Mouse (Mus musculus) liver, embryonic 16.5 days (tissue): Measurements from ENCODE around the gene Krt84. TPM values are rescaled to one million over a fixed set of nuclear protein-coding genes. Genes with fewer than 3 reads are reported as not detected.
"Not testable (repeated sequence)": the region's sequence is repeated elsewhere in the genome, so short reads cannot be mapped to it uniquely, and the experiment has no call there.

Experiments
- ATAC-seq: fragments of 200-750 bp; cut with Nextera tagmentation; 2 replicates; pipeline ENCODE4 v1.8.0; 2017; ENCODE audit warnings: low read depth, mild to moderate bottlenecking, moderate number of reproducible peaks, moderate library complexity
- H3K27ac ChIP-seq: fragments of 300-500 bp; sonication (generic); 2 replicates; pipeline ENCODE4 v1.5.1; 2014; ENCODE audit warnings: mild to moderate bottlenecking, low read length
- H3K27me3 ChIP-seq: fragments of 300-500 bp; sonication (generic); 2 replicates; pipeline ENCODE4 v1.6.1; 2014; ENCODE audit warnings: low read depth, low read length, mixed read lengths; ENCODE audit not compliant: control insufficient read depth, insufficient read depth
- H3K36me3 ChIP-seq: fragments of 300-500 bp; sonication (generic); 2 replicates; pipeline ENCODE4 v1.6.1; 2014; ENCODE audit warnings: mild to moderate bottlenecking; ENCODE audit not compliant: control insufficient read depth, insufficient read depth
- H3K4me1 ChIP-seq: fragments of 300-500 bp; sonication (generic); 2 replicates; pipeline ENCODE4 v1.6.1; 2014; ENCODE audit warnings: low read depth, low read length, mixed read lengths; ENCODE audit not compliant: control insufficient read depth
- H3K4me2 ChIP-seq: fragments of 300-500 bp; sonication (generic); 2 replicates; pipeline ENCODE4 v1.6.1; 2014; ENCODE audit warnings: low read depth, low read length, mixed read lengths
- H3K4me3 ChIP-seq: fragments of 300-500 bp; sonication (generic); 2 replicates; pipeline ENCODE4 v1.5.1; 2014; ENCODE audit warnings: low read depth, mild to moderate bottlenecking, low read length
- H3K9ac ChIP-seq: fragments of 300-500 bp; sonication (generic); 2 replicates; pipeline ENCODE4 v1.6.1; 2014; ENCODE audit warnings: low read depth, low read length
- H3K9me3 ChIP-seq: fragments of 300-500 bp; sonication (generic); replicated peaks from 2 replicates; pipeline ENCODE4 v1.6.1; 2016; ENCODE audit warnings: low read length; ENCODE audit not compliant: control insufficient read depth
- WGBS: fragments of 180-500 bp; shearing (Covaris S2); extraction: QIAGEN DNeasy Blood & Tissue Kit; methylation state at CpG from one replicate; pipeline ENCODE4 v1.1.7; 2014; ENCODE audit not compliant: insufficient replicate concordance; 5-methylcytosine and 5-hydroxymethylcytosine counted together
- polyA plus RNA-seq: library from polyadenylated mRNA; unstranded; fragments of >200 nt; fragmentation: Nextera tagmentation; extraction: Ambion mirVana; gene quantifications from 2 replicates; pipeline ENCODE4 v1.2.1, GENCODE M21; 2015

The Krt84 gene
- polyA plus RNA-seq, 1 experiment from 2014 or later = not detected

- Histone ChIP-seq H3K4me3 (no peak within 1 kb of the TSS), H3K27ac (no peak within 1 kb of the TSS), H3K27me3 (no peaks in the 10 kb centered on the region), H3K9me3 (no peaks in the 10 kb centered on the region), H3K36me3 (no peaks in the 10 kb centered on the region), H3K4me1 (no peaks in the 10 kb centered on the region), H3K9ac (no peak within 1 kb of the TSS), H3K4me2 (no peak within 1 kb of the TSS)
- no peak for ATAC-seq
- 72% methylated on average over 7 of the region's 7 CpGs for WGBS
Measured at GRCm38 (mm10) chr15:101550567-101550966, 17.9 kb upstream of the Krt84 start, which contains the start of gene Krt82. Gene Krt82 (minus strand): TSS chr15:101550667.

DNA sequence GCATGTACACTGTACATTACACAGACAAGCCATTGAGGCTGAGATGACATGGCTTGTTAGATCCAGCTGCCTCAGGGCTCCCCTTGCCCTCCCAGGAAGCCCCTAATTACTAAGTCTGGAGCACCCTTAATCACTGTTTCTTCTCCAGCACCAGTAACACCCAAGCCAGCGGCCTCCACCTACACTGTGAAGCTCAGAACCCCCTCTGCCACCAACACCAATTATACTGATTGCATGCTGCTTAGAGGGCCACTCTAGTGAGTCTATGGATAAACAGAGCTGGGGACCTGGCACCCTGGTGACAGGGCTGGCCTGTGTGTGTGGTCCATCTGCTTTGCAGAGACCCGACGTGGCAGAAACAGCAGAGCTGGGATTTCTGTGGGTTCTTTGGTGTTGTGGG, 11.9 kb upstream of the Krt84 start:
- Histone ChIP-seq H3K27ac (no peak overlapping the region), H3K9ac (no peak overlapping the region), H3K36me3 (no peaks in the 10 kb centered on the region), H3K9me3 (no peaks in the 10 kb centered on the region), H3K4me3 (no peak overlapping the region), H3K27me3 (no peaks in the 10 kb centered on the region), H3K4me1 (no peaks in the 10 kb centered on the region), H3K4me2 (no peak overlapping the region)
- ATAC-seq = no peak
- 45% methylated on average over 3 of the region's 3 CpGs for WGBS

GRCm38 (mm10) chr15:101542543-101542942, 9.9 kb upstream of the Krt84 start:
- Histone ChIP-seq H3K4me1 (no peaks in the 10 kb centered on the region), H3K36me3 (no peaks in the 10 kb centered on the region), H3K27ac (no peak overlapping the region), H3K9ac (no peak overlapping the region), H3K4me2 (no peak overlapping the region), H3K4me3 (no peak overlapping the region), H3K27me3 (no peaks in the 10 kb centered on the region), H3K9me3 (no peaks in the 10 kb centered on the region)
- ATAC-seq = no peak
- WGBS = 46% methylated on average over 9 of the region's 9 CpGs

DNA sequence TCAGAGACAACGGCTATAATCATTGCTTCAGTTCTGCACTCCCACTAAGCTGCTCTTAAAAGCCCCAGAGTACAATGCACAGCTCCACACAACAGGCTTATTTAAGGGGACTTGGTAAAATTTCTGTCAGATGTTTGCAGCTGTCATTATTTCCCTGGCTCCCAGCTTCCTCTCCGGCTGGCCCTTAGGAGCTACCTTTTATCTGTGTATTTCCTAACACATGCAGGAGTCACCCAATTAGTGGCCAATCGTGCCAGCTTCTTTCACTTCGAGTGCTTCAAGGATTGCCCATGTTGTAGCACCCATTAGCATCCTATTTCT, 5.9 kb upstream of the Krt84 start:
- Histone ChIP-seq H3K27me3 (no peaks in the 10 kb centered on the region), H3K36me3 (no peaks in the 10 kb centered on the region), H3K4me2 (no peak overlapping the region), H3K4me3 (no peak overlapping the region), H3K27ac (no peak overlapping the region), H3K9me3 (no peaks in the 10 kb centered on the region), H3K4me1 (no peaks in the 10 kb centered on the region), H3K9ac (no peak overlapping the region)
- WGBS = 52% methylated on average over 4 of the region's 4 CpGs
- no peak for ATAC-seq

DNA sequence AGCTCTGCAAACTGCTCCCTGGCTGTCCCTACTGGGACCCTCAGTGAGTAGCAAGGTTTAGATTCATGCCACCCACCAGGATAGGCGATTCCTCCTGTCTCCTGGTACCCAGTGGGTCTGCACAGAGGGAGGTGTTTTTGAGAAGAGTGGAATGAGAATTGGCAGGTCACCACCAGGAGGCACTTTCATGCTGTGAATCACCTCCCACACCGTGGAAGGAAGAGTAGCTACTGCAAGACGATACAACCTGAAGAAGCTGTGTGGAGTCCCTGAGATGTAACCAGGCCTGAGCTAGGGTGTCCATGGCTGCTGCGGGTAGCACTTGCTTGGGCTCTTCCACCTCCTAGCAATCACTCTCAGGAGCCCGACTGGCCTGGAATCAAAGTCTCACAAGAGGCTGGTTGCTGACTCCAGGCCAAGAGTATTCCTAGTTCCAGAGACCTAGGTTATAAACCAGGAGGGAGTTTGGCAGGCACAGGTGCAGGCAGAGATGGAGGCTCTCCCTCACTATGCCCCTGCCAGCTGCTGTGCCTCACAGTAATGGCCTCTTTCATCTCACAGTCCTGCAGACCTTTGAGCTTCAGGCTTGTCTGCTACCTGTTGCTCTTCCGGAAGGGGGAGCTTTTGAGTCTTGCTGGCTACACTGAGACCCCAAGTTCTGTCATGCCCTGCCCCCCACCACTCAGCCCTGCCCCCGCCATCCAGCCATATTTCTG, 5.4 kb upstream of the Krt84 start:
- no peak overlapping the region for H3K27ac ChIP-seq
- ATAC-seq = no peak
- H3K9ac ChIP-seq = no peak overlapping the region
- 23% methylated on average over 7 of the region's 7 CpGs for WGBS
- H3K4me1 ChIP-seq = no peaks in the 10 kb centered on the region
- no peaks in the 10 kb centered on the region for H3K9me3 ChIP-seq
- H3K27me3 ChIP-seq = no peaks in the 10 kb centered on the region
- no peak overlapping the region for H3K4me2 ChIP-seq
- H3K36me3 ChIP-seq = no peaks in the 10 kb centered on the region
- H3K4me3 ChIP-seq = no peak overlapping the region

- Histone ChIP-seq H3K4me2 (no peak overlapping the region), H3K9me3 (no peaks in the 10 kb centered on the region), H3K9ac (no peak overlapping the region), H3K4me3 (no peak overlapping the region), H3K36me3 (no peaks in the 10 kb centered on the region), H3K27ac (no peak overlapping the region), H3K4me1 (no peaks in the 10 kb centered on the region), H3K27me3 (no peaks in the 10 kb centered on the region)
- ATAC-seq = no peak
- WGBS = 38% methylated on average over 9 of the region's 9 CpGs
Measured at GRCm38 (mm10) chr15:101536054-101536850, 3.6 kb upstream of the Krt84 start.

DNA sequence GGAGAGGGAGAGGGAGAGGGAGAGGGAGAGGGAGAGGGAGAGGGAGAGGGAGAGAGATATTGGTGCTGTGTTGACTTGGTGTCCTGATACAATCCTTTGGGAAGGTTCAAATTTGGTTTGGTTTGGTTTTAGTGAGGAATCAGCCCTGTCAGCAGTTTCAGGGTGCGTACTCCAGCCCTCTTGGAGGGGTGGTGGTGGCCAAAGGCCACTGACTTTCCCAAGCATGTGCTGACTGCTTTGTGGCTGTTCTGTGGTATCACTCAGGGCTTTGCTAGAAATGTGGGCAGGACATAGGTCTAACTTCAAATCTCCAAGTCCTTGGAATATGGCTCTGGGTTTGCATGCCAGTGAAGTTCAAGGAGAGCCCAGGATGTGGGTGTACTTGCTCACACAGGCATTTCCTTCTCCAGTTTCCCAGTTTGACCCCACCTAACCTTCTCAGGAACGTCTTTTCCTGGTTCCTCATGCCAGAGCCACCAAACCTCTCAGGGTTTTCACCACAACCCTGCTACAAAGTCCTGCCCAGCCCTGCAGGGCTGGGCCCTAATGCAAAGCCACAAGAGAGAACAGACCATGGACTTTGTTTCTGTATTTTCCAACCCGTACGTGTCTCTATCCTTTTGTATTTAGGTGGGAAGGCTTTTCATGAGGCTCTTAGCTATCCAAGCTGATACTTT, 9.9 kb downstream of the Krt84 start:
- Histone ChIP-seq H3K9ac (no peak overlapping the region), H3K4me2 (no peak overlapping the region), H3K4me3 (no peak overlapping the region), H3K4me1 (no peaks in the 10 kb centered on the region), H3K9me3 (no peaks in the 10 kb centered on the region), H3K27me3 (no peaks in the 10 kb centered on the region), H3K36me3 (no peaks in the 10 kb centered on the region), H3K27ac (no peak overlapping the region)
- ATAC-seq = no peak
- WGBS = 51% methylated on average over 4 of the region's 4 CpGs

- Histone ChIP-seq H3K27me3 (no peaks in the 10 kb centered on the region), H3K36me3 (no peaks in the 10 kb centered on the region), H3K4me1 (no peaks in the 10 kb centered on the region), H3K27ac (no peak overlapping the region), H3K9ac (no peak overlapping the region), H3K9me3 (no peaks in the 10 kb centered on the region), H3K4me3 (no peak overlapping the region), H3K4me2 (no peak overlapping the region)
- 7% methylated on average over 2 of the region's 2 CpGs for WGBS
- no peak for ATAC-seq
Measured at GRCm38 (mm10) chr15:101519792-101520191, 12.8 kb downstream of the Krt84 start.

DNA sequence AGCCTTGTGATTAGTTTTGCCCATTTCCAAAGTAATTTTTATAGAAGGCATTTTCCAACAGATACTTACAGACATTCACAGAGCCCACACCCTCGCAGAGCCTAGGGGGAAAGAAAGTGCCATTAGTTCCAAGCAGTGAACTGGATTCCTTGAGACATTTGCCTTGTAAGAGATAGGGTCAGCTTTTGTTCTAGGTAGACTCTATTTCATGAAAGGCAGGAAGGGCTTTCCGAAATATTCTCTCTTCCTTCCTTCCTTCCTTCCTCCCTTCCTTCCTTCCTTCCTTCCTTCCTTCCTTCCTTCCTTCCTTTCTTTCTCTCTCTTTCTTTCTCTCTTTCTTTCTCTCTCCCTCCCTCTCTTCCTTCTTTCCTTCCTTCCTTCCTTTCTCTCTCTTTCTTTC, 15.5 kb downstream of the Krt84 start, which contains the start of gene Gm49425:
Gm49425 (minus strand) TSS at position 101 of the 400 bp plus-strand sequence.
- not testable (repeated sequence) for H3K9ac ChIP-seq, H3K4me1 ChIP-seq, H3K27ac ChIP-seq, H3K9me3 ChIP-seq, ATAC-seq, H3K27me3 ChIP-seq, H3K4me2 ChIP-seq, H3K4me3 ChIP-seq, H3K36me3 ChIP-seq
- 29% methylated on average over 2 of the region's 2 CpGs for WGBS
